Mouse (Mus musculus) urinary bladder, postnatal 4 days (tissue): ENCODE data around the gene 1700029P11Rik.

Experiments used
- DNase-seq, 2 experiments: peaks; one replicate each; pipeline ENCODE4 v3.0.0; 2021 to 2022; ENCODE audit warnings: low spot score in 2 of 2

Gene 1700029P11Rik

DNA sequence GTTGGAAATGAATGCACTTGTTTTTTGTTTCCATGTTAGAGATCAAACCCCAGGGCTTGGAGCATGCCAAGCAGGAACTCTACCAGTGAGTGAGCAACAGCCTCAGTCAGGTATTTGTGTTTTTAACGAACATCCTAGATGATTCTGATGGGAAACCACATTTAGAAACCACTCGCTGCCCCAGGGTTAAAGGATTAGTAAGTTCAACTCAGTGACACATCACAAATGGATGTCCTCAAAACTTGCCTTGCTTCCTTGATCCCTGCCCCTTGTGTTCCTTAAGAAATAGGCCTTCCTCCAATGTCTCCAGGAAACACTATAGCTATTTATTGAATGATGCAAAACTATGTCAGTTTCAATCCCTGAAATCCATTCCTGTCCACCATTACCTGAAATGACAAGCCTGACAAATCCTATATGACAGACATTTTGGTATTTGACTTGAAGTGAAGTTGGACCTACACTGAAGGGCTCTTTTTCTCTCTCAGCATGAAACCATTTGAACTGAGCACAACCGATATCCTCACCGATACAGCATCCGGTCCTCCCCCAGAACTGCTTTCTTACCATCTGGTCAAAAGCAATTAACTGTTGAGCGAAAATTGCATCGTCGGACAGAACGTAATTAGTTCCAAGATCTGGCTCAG is 34.5 kb downstream of the 1700029P11Rik start:
- no peak for DNase-seq

DNA sequence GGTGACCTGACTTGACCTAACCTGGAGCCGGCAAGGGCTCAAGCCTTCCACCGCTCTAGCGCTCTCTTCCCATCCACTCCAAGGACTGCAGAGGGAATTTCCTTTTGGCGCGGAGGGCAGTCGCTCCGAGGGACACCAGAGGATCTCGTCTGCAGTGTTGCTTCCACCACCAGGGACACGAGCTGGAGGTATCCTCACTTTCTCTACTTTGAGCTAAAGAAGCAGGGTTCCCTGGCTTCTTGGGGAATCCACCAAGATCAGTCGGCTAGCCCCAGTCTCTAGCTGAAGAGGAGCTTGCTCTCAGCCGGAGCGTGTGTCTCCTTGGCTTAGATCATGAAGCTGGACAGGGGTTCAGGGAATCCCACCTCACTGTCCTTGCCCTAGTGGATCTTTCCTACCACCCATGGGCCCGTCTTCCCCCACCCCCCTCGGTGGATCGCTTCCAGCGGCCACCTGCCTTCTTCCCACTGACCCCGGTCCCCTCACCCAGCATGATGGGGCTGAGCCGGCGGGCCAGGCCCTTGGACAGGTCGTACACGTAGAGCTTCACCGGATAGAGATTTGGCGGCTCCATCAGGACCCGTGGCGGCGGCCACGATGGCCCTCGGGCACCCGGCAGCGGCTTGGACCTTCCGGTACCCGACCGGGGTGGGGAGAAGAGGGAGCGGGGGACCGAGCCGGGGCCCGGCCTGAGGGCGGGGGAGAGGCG is 35.2 kb downstream of the 1700029P11Rik start:
- peak in 1 of 2 experiments; percentile 22 for DNase-seq

DNA sequence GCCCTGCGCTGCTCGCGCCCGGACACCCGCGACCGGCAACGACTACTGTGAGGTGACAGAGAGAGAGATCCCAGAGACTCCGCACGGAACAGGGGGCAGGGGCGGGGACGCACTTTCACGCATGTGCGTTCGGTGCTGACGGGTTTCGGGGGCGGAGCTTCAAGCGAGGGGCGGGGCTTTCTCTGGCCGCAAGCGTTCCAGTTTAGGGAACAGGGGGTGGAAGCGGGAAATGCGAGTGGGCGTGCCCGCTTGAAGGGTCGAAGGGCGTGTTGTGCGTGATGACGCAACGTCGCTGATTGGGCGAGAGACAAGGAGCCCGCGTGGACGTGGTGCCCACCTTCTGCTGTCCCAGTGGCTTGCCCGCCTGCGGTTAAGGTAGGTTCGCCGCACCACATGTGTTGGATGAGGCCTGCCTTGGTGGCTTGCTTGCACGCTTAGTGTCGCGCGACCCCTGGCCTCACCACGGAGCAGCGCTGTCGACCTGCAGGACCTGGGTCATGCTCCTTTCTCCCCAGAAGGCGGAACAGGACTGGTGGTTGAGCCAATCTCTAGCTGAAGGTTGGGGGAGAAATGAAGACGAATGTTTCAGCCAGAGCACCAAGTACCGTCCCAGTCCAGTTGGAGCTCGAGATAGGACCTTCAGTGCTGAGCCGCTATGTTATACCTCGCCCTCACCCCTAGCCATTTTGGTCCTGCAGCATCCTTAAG is 35.9 kb downstream of the 1700029P11Rik start:
- DNase-seq: peak; percentile 98 to 100

DNA sequence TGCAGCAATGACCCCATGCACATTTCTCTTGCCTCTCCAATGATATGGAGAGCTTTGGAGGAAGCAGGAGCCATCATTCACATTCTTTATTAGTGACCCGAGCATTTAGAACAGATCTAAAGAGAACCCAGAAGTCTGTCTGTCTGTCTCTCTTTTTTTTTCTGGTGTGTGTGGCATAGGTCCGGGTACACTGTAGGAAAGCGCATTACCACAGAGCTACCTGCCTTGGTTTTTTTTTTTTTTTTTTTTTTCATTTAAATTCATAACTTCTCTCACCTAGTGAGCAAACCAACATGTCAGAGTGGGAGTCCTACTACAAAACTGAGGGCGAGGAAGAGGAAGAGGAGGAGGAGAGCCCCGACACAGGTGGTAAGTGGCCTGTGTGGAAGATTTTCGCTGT is 36.5 kb downstream of the 1700029P11Rik start:
- no peak for DNase-seq

DNA sequence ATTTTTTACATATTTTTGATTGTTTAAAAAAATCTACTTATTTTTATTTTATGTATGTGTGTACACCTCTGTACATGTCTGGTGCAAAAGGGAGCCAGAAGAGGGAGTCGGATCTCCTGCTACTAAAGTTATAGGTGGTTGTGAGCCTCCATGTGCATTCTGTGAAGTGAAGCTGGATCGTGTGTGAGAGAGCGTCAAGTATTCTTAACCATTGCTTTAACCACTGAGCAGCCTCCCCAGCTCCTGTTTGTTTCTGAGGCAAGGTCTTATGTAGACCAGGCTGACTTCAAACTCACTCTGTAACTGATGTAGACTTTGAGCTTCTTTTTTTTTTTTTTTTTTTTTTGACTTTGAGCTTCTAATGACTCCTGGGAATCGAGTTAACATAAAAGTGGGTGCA is 37.1 kb downstream of the 1700029P11Rik start:
- no peak for DNase-seq

DNA sequence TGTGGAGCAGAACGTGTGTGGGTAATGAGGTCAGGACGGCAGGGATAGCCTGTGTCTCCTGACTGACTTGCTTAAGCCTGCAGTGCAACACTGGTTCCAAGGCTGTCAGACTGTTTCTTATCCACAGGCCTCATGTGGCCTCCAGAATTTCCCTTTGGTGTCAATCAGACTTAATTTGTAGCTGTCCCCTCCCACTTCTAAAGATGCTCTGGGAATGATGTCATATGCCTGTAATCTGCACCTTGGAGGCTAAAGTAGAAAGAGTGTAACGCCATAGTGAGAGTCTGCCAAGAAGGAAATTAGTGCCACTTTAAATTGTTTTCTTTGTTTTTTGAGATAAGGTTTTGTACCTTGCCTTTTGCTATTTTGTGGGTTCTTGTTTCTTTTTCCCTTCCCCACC is 38.9 kb downstream of the 1700029P11Rik start:
- no peak for DNase-seq

DNA sequence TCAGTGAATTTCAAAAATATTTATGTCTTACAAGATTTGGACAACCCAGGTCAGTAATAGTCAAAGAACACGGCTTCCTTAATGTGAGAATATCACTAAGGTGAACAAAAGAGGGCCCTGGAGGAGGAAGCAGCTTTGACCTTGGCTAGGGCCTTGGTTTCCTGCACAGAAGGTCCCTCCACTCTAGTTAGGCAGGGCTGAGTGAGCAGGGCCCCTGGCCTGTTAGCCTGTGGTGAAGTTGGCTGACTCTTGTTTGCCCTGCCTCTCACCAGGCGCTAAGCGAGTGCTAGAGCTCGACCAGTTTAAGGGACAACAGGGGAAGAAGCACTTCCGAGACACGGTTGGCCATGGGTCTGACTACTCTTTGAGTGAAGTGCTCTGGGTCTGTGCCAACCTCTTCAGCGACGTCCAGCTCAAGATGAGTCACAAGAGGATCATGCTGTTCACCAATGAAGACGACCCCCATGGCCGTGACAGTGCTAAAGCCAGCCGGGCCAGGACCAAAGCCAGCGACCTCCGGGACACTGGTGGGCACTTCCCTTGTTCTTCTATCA is 42.3 kb downstream of the 1700029P11Rik start:
- DNase-seq: no peak

DNA sequence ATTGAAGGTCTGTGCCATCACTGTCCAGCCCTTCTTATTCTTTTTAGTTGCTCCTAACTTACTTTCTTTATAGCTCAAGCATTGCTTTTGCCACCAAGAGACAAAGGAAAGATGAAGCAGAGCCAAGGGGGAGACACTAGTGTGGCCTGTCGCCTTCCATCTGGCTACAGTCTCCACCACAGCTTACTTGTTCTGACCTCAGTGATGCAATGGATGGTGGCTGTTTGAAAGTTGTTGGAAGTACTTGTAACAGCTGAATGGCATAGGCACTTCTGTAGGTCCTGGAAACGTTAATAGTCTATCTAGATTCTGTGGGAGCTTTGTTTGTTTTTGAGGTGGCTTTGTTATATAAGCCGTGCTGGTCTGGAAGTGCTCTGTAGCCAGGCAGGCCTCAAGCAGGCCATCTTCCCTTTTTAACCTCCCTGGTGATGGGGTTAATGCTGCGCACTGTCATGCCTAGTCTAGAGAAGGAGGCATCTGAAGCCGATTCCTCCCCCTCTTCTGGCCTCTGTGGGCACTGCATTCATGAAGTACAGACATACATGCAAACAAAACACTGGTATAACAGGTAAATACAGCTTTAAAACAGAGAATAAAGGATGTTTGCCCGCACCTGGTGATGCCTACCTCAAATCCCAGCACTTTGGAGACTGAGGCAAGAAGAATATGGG is 43.8 kb downstream of the 1700029P11Rik start:
- no peak for DNase-seq

DNA sequence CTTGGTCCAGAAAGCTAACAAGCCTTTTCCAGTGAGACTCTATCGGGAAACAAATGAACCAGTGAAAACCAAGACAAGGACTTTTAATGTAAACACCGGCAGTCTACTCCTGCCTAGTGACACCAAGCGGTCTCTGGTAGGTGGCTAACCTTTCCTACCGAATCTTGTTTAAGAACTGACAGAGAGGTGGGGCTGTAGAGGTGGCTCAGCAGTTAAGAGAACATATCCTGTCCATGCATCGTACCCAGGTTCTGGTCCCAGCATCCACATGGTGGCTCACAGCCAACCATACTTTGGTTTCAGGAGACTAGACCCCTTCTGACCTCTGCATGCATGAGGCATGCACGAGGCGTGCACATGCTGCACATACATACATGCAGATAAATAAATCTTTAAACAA is 46.9 kb downstream of the 1700029P11Rik start:
- DNase-seq: no peak

DNA sequence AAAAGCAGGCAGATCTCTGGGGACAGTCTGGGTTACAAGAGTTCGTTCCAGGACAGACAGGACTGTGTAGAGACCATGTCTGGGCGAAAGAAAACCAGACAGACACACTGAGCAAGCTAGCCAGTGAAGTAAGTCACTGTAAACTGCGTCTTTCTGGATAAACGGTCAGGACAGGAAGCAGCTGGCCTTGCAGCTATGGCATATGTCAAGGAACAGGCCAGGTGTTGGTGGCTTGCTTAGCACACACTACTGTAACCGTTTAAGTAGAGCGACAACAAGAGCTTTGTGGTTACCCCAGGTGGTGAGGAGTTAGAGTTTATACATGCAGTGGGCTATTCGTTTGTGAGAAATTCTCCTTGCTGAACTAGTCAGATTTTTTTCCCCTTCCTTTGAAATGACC is 47.4 kb downstream of the 1700029P11Rik start:
- DNase-seq: no peak
